Mouse (Mus musculus) heart, adult 18-20 months (tissue): ENCODE results near the gene Top2a. TPM values are rescaled to one million over a fixed set of nuclear protein-coding genes. Genes with fewer than 3 reads are reported as not detected.

Experiments
- DNase-seq, 2 experiments: peaks; one replicate each; pipeline ENCODE4 v3.0.0; 2021 to 2022; ENCODE audit warnings: mixed read lengths in 1 of 2
- total RNA-seq, 2 experiments: library from RNA; stranded (reverse); gene quantifications; 2 replicates each; pipeline ENCODE4 v1.2.3; 2021

Gene Top2a
- total RNA-seq, 2 experiments from 2014 or later: 1.5 to 1.8 TPM

- peak; percentile 80 to 84 for DNase-seq
Measured at GRCm38 (mm10) chr11:98964616-98965415, 59.2 kb downstream of the Top2a start.

GRCm38 (mm10) chr11:98964201-98964615 is 59.8 kb downstream of the Top2a start:
- no peak for DNase-seq

GRCm38 (mm10) chr11:98963191-98964021 is 60.6 kb downstream of the Top2a start:
- DNase-seq: peak; percentile 88 to 95

GRCm38 (mm10) chr11:98962421-98963095 is 61.4 kb downstream of the Top2a start:
- DNase-seq: no peak

- DNase-seq: no peak
Measured at GRCm38 (mm10) chr11:98961766-98962165, 62.2 kb downstream of the Top2a start.

GRCm38 (mm10) chr11:98961051-98961592 is 62.9 kb downstream of the Top2a start:
- DNase-seq: peak; percentile 61 to 68

- DNase-seq: peak; percentile 86 to 89
Measured at GRCm38 (mm10) chr11:98960313-98960906, 63.6 kb downstream of the Top2a start.

- DNase-seq: peak; percentile 91 to 95
Measured at GRCm38 (mm10) chr11:98959437-98960312, 64.3 kb downstream of the Top2a start.

GRCm38 (mm10) chr11:98956340-98956739 is 67.6 kb downstream of the Top2a start:
- no peak for DNase-seq

GRCm38 (mm10) chr11:98955707-98956235 is 68.2 kb downstream of the Top2a start:
- DNase-seq: no peak

- DNase-seq: no peak
Measured at GRCm38 (mm10) chr11:98954801-98955706, 68.9 kb downstream of the Top2a start.

GRCm38 (mm10) chr11:98954373-98954772 is 69.6 kb downstream of the Top2a start:
- DNase-seq: peak; percentile 89 to 91

GRCm38 (mm10) chr11:98953835-98954320 is 70.1 kb downstream of the Top2a start:
- DNase-seq: no peak

GRCm38 (mm10) chr11:98953361-98953760 is 70.6 kb downstream of the Top2a start:
- no peak for DNase-seq

- no peak for DNase-seq
Measured at GRCm38 (mm10) chr11:98952736-98953135, 71.3 kb downstream of the Top2a start.

GRCm38 (mm10) chr11:98952111-98952510 is 71.9 kb downstream of the Top2a start:
- DNase-seq: no peak

GRCm38 (mm10) chr11:98951026-98951906 is 72.7 kb downstream of the Top2a start:
- peak; percentile 94 to 96 for DNase-seq

GRCm38 (mm10) chr11:98950484-98950883 is 73.5 kb downstream of the Top2a start:
- DNase-seq: no peak
